Mouse (Mus musculus): ENCODE measurements around the gene March6. TPM values are rescaled to one million over a fixed set of nuclear protein-coding genes. Genes with fewer than 3 reads are reported as not detected.
A peak's percentile ranks its signal among the peaks of the same experiment; 100 is the strongest.

March6 gene
- polyA plus RNA-seq, 1 experiment = 70.2 TPM

- no peaks in the 10 kb centered on the region for H3K4me1 ChIP-seq (ENCODE audit: control insufficient read depth, insufficient read depth, low read length)
- no peak overlapping the region for H3K4me3 ChIP-seq (replicated peaks; ENCODE audit: insufficient read depth, low read depth, low read length)
- TF ChIP-seq CTCF (IDR thresholded peaks at IDR 0.05; ENCODE audit: borderline replicate concordance, insufficient read depth, low read depth, low read length) = no peak
- no peak for TF ChIP-seq POLR2A (IDR thresholded peaks at IDR 0.05; ENCODE audit: borderline replicate concordance, insufficient read depth, low read length)
- H3K27ac ChIP-seq (ENCODE audit: insufficient read depth, low read length) = no peak overlapping the region
- no peaks in the 10 kb centered on the region for H3K27me3 ChIP-seq (ENCODE audit: control insufficient read depth, insufficient read depth, low read length)
- WGBS = 38% methylated on average over 8 of the region's 8 CpGs
- DNase-seq = no peak
Observed at GRCm38 (mm10) chr15:31426066-31426706, 104.7 kb downstream of the March6 start.

- TF ChIP-seq POLR2A (IDR thresholded peaks at IDR 0.05; ENCODE audit: borderline replicate concordance, insufficient read depth, low read length) (no peak), CTCF (IDR thresholded peaks at IDR 0.05; ENCODE audit: borderline replicate concordance, insufficient read depth, low read depth, low read length) (no peak)
- whole genome bisulfite sequencing = 69% methylated on average over 7 of the region's 7 CpGs
- no peak overlapping the region for H3K4me3 ChIP-seq (replicated peaks; ENCODE audit: insufficient read depth, low read depth, low read length)
- H3K27ac ChIP-seq (ENCODE audit: insufficient read depth, low read length) = no peak overlapping the region
- no peak for DNase-seq
- no peaks in the 10 kb centered on the region for H3K4me1 ChIP-seq (ENCODE audit: control insufficient read depth, insufficient read depth, low read length)
- H3K27me3 ChIP-seq (ENCODE audit: control insufficient read depth, insufficient read depth, low read length) = no peaks in the 10 kb centered on the region
Observed at GRCm38 (mm10) chr15:31422649-31423369, 108.0 kb downstream of the March6 start.

GRCm38 (mm10) chr15:31419037-31419436 lies 111.8 kb downstream of the March6 start:
- peak; percentile 26 to 46 for DNase-seq
- no peaks in the 10 kb centered on the region for H3K27me3 ChIP-seq (ENCODE audit: control insufficient read depth, insufficient read depth, low read length)
- no peaks in the 10 kb centered on the region for H3K4me1 ChIP-seq (ENCODE audit: control insufficient read depth, insufficient read depth, low read length)
- no peak overlapping the region for H3K4me3 ChIP-seq (replicated peaks; ENCODE audit: insufficient read depth, low read depth, low read length)
- TF ChIP-seq CTCF (IDR thresholded peaks at IDR 0.05; ENCODE audit: borderline replicate concordance, insufficient read depth, low read depth, low read length) = peak; percentile 55; the same call in 1 of the 2 replicates
- no peak for TF ChIP-seq POLR2A (IDR thresholded peaks at IDR 0.05; ENCODE audit: borderline replicate concordance, insufficient read depth, low read length)
- WGBS = 57% methylated on average over 9 of the region's 9 CpGs
- no peak overlapping the region for H3K27ac ChIP-seq (ENCODE audit: insufficient read depth, low read length)

GRCm38 (mm10) chr15:31418686-31419024 lies 112.2 kb downstream of the March6 start:
- Histone ChIP-seq H3K4me3 (replicated peaks; ENCODE audit: insufficient read depth, low read depth, low read length) (no peak overlapping the region), H3K27me3 (ENCODE audit: control insufficient read depth, insufficient read depth, low read length) (no peaks in the 10 kb centered on the region), H3K27ac (ENCODE audit: insufficient read depth, low read length) (no peak overlapping the region), H3K4me1 (ENCODE audit: control insufficient read depth, insufficient read depth, low read length) (no peaks in the 10 kb centered on the region)
- TF ChIP-seq CTCF (IDR thresholded peaks at IDR 0.05; ENCODE audit: borderline replicate concordance, insufficient read depth, low read depth, low read length) (no peak), POLR2A (IDR thresholded peaks at IDR 0.05; ENCODE audit: borderline replicate concordance, insufficient read depth, low read length) (no peak)
- DNase-seq = peak in 1 of 2 experiments; percentile 13
- WGBS = 29% methylated on average over 7 of the region's 7 CpGs

GRCm38 (mm10) chr15:31417796-31418685 lies 112.8 kb downstream of the March6 start:
- Histone ChIP-seq H3K27me3 (ENCODE audit: control insufficient read depth, insufficient read depth, low read length) (no peaks in the 10 kb centered on the region), H3K4me3 (replicated peaks; ENCODE audit: insufficient read depth, low read depth, low read length) (peak overlapping the region; percentile 25), H3K27ac (ENCODE audit: insufficient read depth, low read length) (no peak overlapping the region), H3K4me1 (ENCODE audit: control insufficient read depth, insufficient read depth, low read length) (no peaks in the 10 kb centered on the region)
- TF ChIP-seq POLR2A (IDR thresholded peaks at IDR 0.05; ENCODE audit: borderline replicate concordance, insufficient read depth, low read length) (no peak), CTCF (IDR thresholded peaks at IDR 0.05; ENCODE audit: borderline replicate concordance, insufficient read depth, low read depth, low read length) (no peak)
- peak; percentile 74 to 79 for DNase-seq
- 33% methylated on average over 21 of the region's 21 CpGs for WGBS

DNA sequence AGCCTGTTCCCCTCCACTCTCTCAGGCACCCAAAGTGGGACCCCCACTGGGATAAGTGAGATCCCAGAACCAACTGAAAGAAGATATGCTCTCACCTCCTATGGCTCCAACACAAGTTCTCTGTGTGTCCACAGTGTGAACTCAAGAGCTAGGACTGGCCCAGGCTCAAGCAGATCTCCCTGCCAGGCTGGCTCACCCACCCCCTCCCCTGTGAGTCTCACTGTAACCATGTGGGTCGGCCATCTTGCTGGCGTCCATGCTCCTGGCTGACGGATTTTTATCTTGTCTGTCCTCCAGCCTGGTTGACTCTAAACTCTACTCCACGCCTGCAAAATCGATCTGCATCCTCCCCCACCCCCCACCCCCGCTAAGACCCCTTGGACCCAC lies 113.5 kb downstream of the March6 start:
- Histone ChIP-seq H3K27me3 (ENCODE audit: control insufficient read depth, insufficient read depth, low read length) (no peaks in the 10 kb centered on the region), H3K4me1 (ENCODE audit: control insufficient read depth, insufficient read depth, low read length) (no peaks in the 10 kb centered on the region), H3K4me3 (replicated peaks; ENCODE audit: insufficient read depth, low read depth, low read length) (no peak overlapping the region), H3K27ac (ENCODE audit: insufficient read depth, low read length) (no peak overlapping the region)
- DNase-seq = peak; percentile 15 to 26
- TF ChIP-seq CTCF (IDR thresholded peaks at IDR 0.05; ENCODE audit: borderline replicate concordance, insufficient read depth, low read depth, low read length) (no peak), POLR2A (IDR thresholded peaks at IDR 0.05; ENCODE audit: borderline replicate concordance, insufficient read depth, low read length) (no peak)
- WGBS = 39% methylated on average over 6 of the region's 6 CpGs

GRCm38 (mm10) chr15:31415181-31415580 lies 115.7 kb downstream of the March6 start:
- Histone ChIP-seq H3K4me3 (replicated peaks; ENCODE audit: insufficient read depth, low read depth, low read length) (no peak overlapping the region), H3K27ac (ENCODE audit: insufficient read depth, low read length) (no peak overlapping the region), H3K4me1 (ENCODE audit: control insufficient read depth, insufficient read depth, low read length) (no peaks in the 10 kb centered on the region), H3K27me3 (ENCODE audit: control insufficient read depth, insufficient read depth, low read length) (no peaks in the 10 kb centered on the region)
- no peak for DNase-seq
- 66% methylated on average over 4 of the region's 4 CpGs for WGBS
- no peak for TF ChIP-seq CTCF (IDR thresholded peaks at IDR 0.05; ENCODE audit: borderline replicate concordance, insufficient read depth, low read depth, low read length)
- no peak for TF ChIP-seq POLR2A (IDR thresholded peaks at IDR 0.05; ENCODE audit: borderline replicate concordance, insufficient read depth, low read length)

All from cerebellum, adult 2 months (tissue).